In genomic region chr19:11811688-11812365, GRCm38 (mm10) we compare ENCODE assay signal across 9 mouse cellular contexts. TPM values are rescaled to one million over a fixed set of nuclear protein-coding genes. Genes with fewer than 3 reads are reported as not detected.
DNase-seq lines count a peak whose midpoint lies in the region; ATAC-seq and TF ChIP-seq lines count a peak whose summit lies in the region.
"Had no signal": no experiment of that assay in that cellular context is flagged by ENCODE, and none has a peak within 500 bp of the region (broad histone marks: within the 10 kb centered on the region; RNA-seq: fewer than 3 reads in every experiment).

No protein-coding gene starts in this region.

- no peak overlapping the region for H3K4me2 ChIP-seq in embryonic facial prominence, embryonic 11.5 days (ENCODE audit: low read depth, low read length)
- H3K4me2 ChIP-seq in intestine, postnatal 0 days (replicated peaks; ENCODE audit: low read depth), result no peak overlapping the region
- peak overlapping the region; percentile 23 for H3K4me2 ChIP-seq in midbrain, embryonic 12.5 days (replicated peaks)
- H3K4me2 ChIP-seq: limb, embryonic 15.5 days had no signal

- H3K27ac ChIP-seq in embryonic facial prominence, embryonic 11.5 days (replicated peaks; ENCODE audit: low read depth, low read length), result no peak overlapping the region
- H3K27ac ChIP-seq in intestine, postnatal 0 days (ENCODE audit: low read depth, low read length), result no peak overlapping the region
- peak overlapping the region; percentile 79 for H3K27ac ChIP-seq in midbrain, embryonic 12.5 days (replicated peaks)
- H3K27ac ChIP-seq: limb, embryonic 15.5 days had no signal

- ATAC-seq in embryonic facial prominence, embryonic 11.5 days (replicated peaks; ENCODE audit: insufficient number of reproducible peaks, low FRiP score, low TSS enrichment, low read depth), result peak; percentile 84
- 0 out of 2 replicates have a peak, but pooled peaks have one; percentile 20 for ATAC-seq in intestine, postnatal 0 days
- peak; percentile 94 for ATAC-seq in midbrain, embryonic 12.5 days (ENCODE audit: low FRiP score, low read depth)

- no peak for TF ChIP-seq CTCF in intestine, postnatal 0 days (IDR thresholded peaks at IDR 0.05; ENCODE audit: low read depth)

- no peaks in the 10 kb centered on the region for H3K4me1 ChIP-seq in embryonic facial prominence, embryonic 11.5 days (ENCODE audit: control insufficient read depth, insufficient read depth, low read length)
- no peaks in the 10 kb centered on the region; the same call in 1 of the 2 replicates for H3K4me1 ChIP-seq in intestine, postnatal 0 days (replicated peaks; ENCODE audit: control insufficient read depth, insufficient read depth, low read length)
- H3K4me1 ChIP-seq in midbrain, embryonic 12.5 days, result peaks cover 41% of the 10 kb centered on the region
- H3K4me1 ChIP-seq: limb, embryonic 15.5 days had no signal

- H3K27me3 ChIP-seq in embryonic facial prominence, embryonic 11.5 days (ENCODE audit: control insufficient read depth, insufficient read depth, low read length), result no peaks in the 10 kb centered on the region; the same call in 1 of the 2 replicates
- H3K27me3 ChIP-seq in intestine, postnatal 0 days (replicated peaks; ENCODE audit: control insufficient read depth, insufficient read depth, low read length), result no peaks in the 10 kb centered on the region
- H3K27me3 ChIP-seq in midbrain, embryonic 12.5 days, result peaks cover 10% of the 10 kb centered on the region

- H3K36me3 ChIP-seq in embryonic facial prominence, embryonic 11.5 days (replicated peaks; ENCODE audit: control insufficient read depth, insufficient read depth, low read depth, low read length), result no peaks in the 10 kb centered on the region
- H3K36me3 ChIP-seq in intestine, postnatal 0 days (ENCODE audit: control insufficient read depth, insufficient read depth), result no peaks in the 10 kb centered on the region; the same call in 1 of the 2 replicates
- no peaks in the 10 kb centered on the region for H3K36me3 ChIP-seq in midbrain, embryonic 12.5 days
- H3K36me3 ChIP-seq: limb, embryonic 15.5 days had no signal

- H3K4me3 ChIP-seq in embryonic facial prominence, embryonic 11.5 days (ENCODE audit: low read depth, low read length), result no peak overlapping the region
- H3K4me3 ChIP-seq in intestine, postnatal 0 days (ENCODE audit: low read depth, low read length), result no peak overlapping the region
- H3K4me3 ChIP-seq in midbrain, embryonic 12.5 days, result no peak overlapping the region
- H3K4me3 ChIP-seq: limb, embryonic 15.5 days had no signal

- 47% methylated on average over 5 of the region's 5 CpGs for WGBS in embryonic facial prominence, embryonic 11.5 days
- 45% methylated on average over 5 of the region's 5 CpGs for WGBS in intestine, postnatal 0 days
- WGBS in midbrain, embryonic 12.5 days, result 26% methylated on average over 5 of the region's 5 CpGs

- H3K9me3 ChIP-seq in embryonic facial prominence, embryonic 11.5 days (replicated peaks; ENCODE audit: control insufficient read depth, low read length), result no peaks in the 10 kb centered on the region
- H3K9me3 ChIP-seq in intestine, postnatal 0 days (ENCODE audit: control insufficient read depth), result no peaks in the 10 kb centered on the region
- no peaks in the 10 kb centered on the region for H3K9me3 ChIP-seq in midbrain, embryonic 12.5 days
- H3K9me3 ChIP-seq: limb, embryonic 15.5 days had no signal

- no peak overlapping the region for H3K9ac ChIP-seq in embryonic facial prominence, embryonic 11.5 days (replicated peaks; ENCODE audit: low read length)
- H3K9ac ChIP-seq in intestine, postnatal 0 days (ENCODE audit: low read depth, low read length), result no peak overlapping the region
- H3K9ac ChIP-seq in midbrain, embryonic 12.5 days (replicated peaks), result no peak overlapping the region
- H3K9ac ChIP-seq: limb, embryonic 15.5 days had no signal

- peak; percentile 14 for DNase-seq in adrenal gland, postnatal 10 days
- DNase-seq in adrenal gland, adult 8-10 months, result no peak
- peak; percentile 54 for DNase-seq in embryonic facial prominence, embryonic 11.5 days (ENCODE audit: low spot score)
- no peak for DNase-seq in urinary bladder, postnatal 4 days (ENCODE audit: low spot score in 2 of 2)
- no peak for DNase-seq in layer of hippocampus, adult 9-10 months (ENCODE audit: low spot score)
- no peak for DNase-seq in right cerebral cortex, postnatal 14 days

RNA-seq across cellular contexts. Expression of gene Stx3, which starts 7.4 kb away (rescaled TPM):
- 1 to 10 TPM; 5.8 to 7.3 TPM for total RNA-seq in adrenal gland, postnatal 10 days (2021)
- 10 to 100 TPM; 10.4 to 18.8 (median 14.2) TPM for total RNA-seq in adrenal gland, adult 8-10 months (2022)
- 10.8 and 13.0 TPM in 2 replicates for polyA plus RNA-seq in embryonic facial prominence, embryonic 11.5 days (2014; fragmentation: Nextera tagmentation; extraction: Ambion mirVana)
- polyA plus RNA-seq in intestine, postnatal 0 days (2015; fragmentation: Nextera tagmentation; extraction: Ambion mirVana), result 125 and 137 TPM in 2 replicates
- polyA plus RNA-seq in midbrain, embryonic 12.5 days (2016; fragmentation: Nextera tagmentation; extraction: Ambion mirVana), result 20.3 and 22.0 TPM in 2 replicates

RNA-seq across cellular contexts. Expression of gene Olfr1417, which starts 27.2 kb away (rescaled TPM):
- not detected for total RNA-seq in adrenal gland, postnatal 10 days (2021)
- not detected for total RNA-seq in adrenal gland, adult 8-10 months (2022)
- not detected in 2 replicates for polyA plus RNA-seq in embryonic facial prominence, embryonic 11.5 days (2014; fragmentation: Nextera tagmentation; extraction: Ambion mirVana)
- 0.08 TPM in 1 of 2 replicates, not detected in the other for polyA plus RNA-seq in intestine, postnatal 0 days (2015; fragmentation: Nextera tagmentation; extraction: Ambion mirVana)
- polyA plus RNA-seq in midbrain, embryonic 12.5 days (2016; fragmentation: Nextera tagmentation; extraction: Ambion mirVana), result not detected in 2 replicates
- polyA plus RNA-seq: limb, embryonic 15.5 days had no signal

RNA-seq across cellular contexts. Expression of gene Mrpl16, which starts 41.6 kb away (rescaled TPM):
- total RNA-seq in adrenal gland, postnatal 10 days (2021), result 10 to 100 TPM; 71.8 to 74.5 TPM
- 10 to 100 TPM; 68.1 to 71.4 (median 68.8) TPM for total RNA-seq in adrenal gland, adult 8-10 months (2022)
- polyA plus RNA-seq in embryonic facial prominence, embryonic 11.5 days (2014; fragmentation: Nextera tagmentation; extraction: Ambion mirVana), result 53.7 and 60.8 TPM in 2 replicates
- polyA plus RNA-seq in intestine, postnatal 0 days (2015; fragmentation: Nextera tagmentation; extraction: Ambion mirVana), result 54.0 and 54.7 TPM in 2 replicates
- 45.7 and 48.7 TPM in 2 replicates for polyA plus RNA-seq in midbrain, embryonic 12.5 days (2016; fragmentation: Nextera tagmentation; extraction: Ambion mirVana)

RNA-seq across cellular contexts. Expression of gene Olfr1418, which starts 49.0 kb away (rescaled TPM):
- not detected for total RNA-seq in adrenal gland, postnatal 10 days (2021)
- not detected for total RNA-seq in adrenal gland, adult 8-10 months (2022)
- not detected in 2 replicates for polyA plus RNA-seq in embryonic facial prominence, embryonic 11.5 days (2014; fragmentation: Nextera tagmentation; extraction: Ambion mirVana)
- not detected in 2 replicates for polyA plus RNA-seq in intestine, postnatal 0 days (2015; fragmentation: Nextera tagmentation; extraction: Ambion mirVana)
- polyA plus RNA-seq in midbrain, embryonic 12.5 days (2016; fragmentation: Nextera tagmentation; extraction: Ambion mirVana), result not detected in 2 replicates
- polyA plus RNA-seq: limb, embryonic 15.5 days had no signal

Comparison
In these comparisons a context has a peak if more than half of its experiments do, and no peak if none do; other contexts are left out.
1. DNase-seq: peak in adrenal gland, postnatal 10 days (single experiment) and embryonic facial prominence, embryonic 11.5 days (single experiment); none in adrenal gland, adult 8-10 months (single experiment), urinary bladder, postnatal 4 days (0 of 2), layer of hippocampus, adult 9-10 months (single experiment) and right cerebral cortex, postnatal 14 days (single experiment).
2. ATAC-seq: peak in every context shown above with its lines; median percentile 94 in midbrain, embryonic 12.5 days; 84 in embryonic facial prominence, embryonic 11.5 days; 20 in intestine, postnatal 0 days.